Mouse (Mus musculus): Measurements from ENCODE around the gene Tff3. TPM values are rescaled to one million over a fixed set of nuclear protein-coding genes. Genes with fewer than 3 reads are reported as not detected.

The Tff3 gene
- polyA plus RNA-seq, 1 experiment: 1.1 TPM

GRCm38 (mm10) chr17:31119429-31119828, 10.0 kb downstream of the Tff3 start:
- no peak for TF ChIP-seq POLR2A (IDR thresholded peaks at IDR 0.05; ENCODE audit: borderline replicate concordance, extremely low read depth, insufficient read depth, insufficient read length, poor library complexity, severe bottlenecking)
- peak; percentile 95 for TF ChIP-seq CTCF (IDR thresholded peaks at IDR 0.05; ENCODE audit: borderline replicate concordance, extremely low read depth, insufficient read depth, insufficient read length)
- DNase-seq (ENCODE audit: low read depth): peak; percentile 86

- no peak for TF ChIP-seq POLR2A (IDR thresholded peaks at IDR 0.05; ENCODE audit: borderline replicate concordance, extremely low read depth, insufficient read depth, insufficient read length, poor library complexity, severe bottlenecking)
- TF ChIP-seq CTCF (IDR thresholded peaks at IDR 0.05; ENCODE audit: borderline replicate concordance, extremely low read depth, insufficient read depth, insufficient read length): no peak
- no peak for DNase-seq (ENCODE audit: low read depth)
These were observed 11.5 kb downstream of the Tff3 start for GRCm38 (mm10) chr17:31117946-31118345.

GRCm38 (mm10) chr17:31116063-31116462, 13.4 kb downstream of the Tff3 start:
- TF ChIP-seq POLR2A (IDR thresholded peaks at IDR 0.05; ENCODE audit: borderline replicate concordance, extremely low read depth, insufficient read depth, insufficient read length, poor library complexity, severe bottlenecking): no peak
- TF ChIP-seq CTCF (IDR thresholded peaks at IDR 0.05; ENCODE audit: borderline replicate concordance, extremely low read depth, insufficient read depth, insufficient read length): no peak
- DNase-seq (ENCODE audit: low read depth): no peak

- DNase-seq (ENCODE audit: low read depth): peak; percentile 69
- no peak for TF ChIP-seq CTCF (IDR thresholded peaks at IDR 0.05; ENCODE audit: borderline replicate concordance, extremely low read depth, insufficient read depth, insufficient read length)
- no peak for TF ChIP-seq POLR2A (IDR thresholded peaks at IDR 0.05; ENCODE audit: borderline replicate concordance, extremely low read depth, insufficient read depth, insufficient read length, poor library complexity, severe bottlenecking)
These were observed 16.1 kb downstream of the Tff3 start for GRCm38 (mm10) chr17:31113191-31113856.

GRCm38 (mm10) chr17:31108388-31108787, 21.1 kb downstream of the Tff3 start:
- TF ChIP-seq CTCF (IDR thresholded peaks at IDR 0.05; ENCODE audit: borderline replicate concordance, extremely low read depth, insufficient read depth, insufficient read length) (no peak), POLR2A (IDR thresholded peaks at IDR 0.05; ENCODE audit: borderline replicate concordance, extremely low read depth, insufficient read depth, insufficient read length, poor library complexity, severe bottlenecking) (no peak)
- no peak for DNase-seq (ENCODE audit: low read depth)

- DNase-seq (ENCODE audit: low read depth): no peak
- TF ChIP-seq POLR2A (IDR thresholded peaks at IDR 0.05; ENCODE audit: borderline replicate concordance, extremely low read depth, insufficient read depth, insufficient read length, poor library complexity, severe bottlenecking) (no peak), CTCF (IDR thresholded peaks at IDR 0.05; ENCODE audit: borderline replicate concordance, extremely low read depth, insufficient read depth, insufficient read length) (no peak)
These were observed 25.6 kb downstream of the Tff3 start for GRCm38 (mm10) chr17:31103823-31104222.

- DNase-seq (ENCODE audit: low read depth): no peak
- TF ChIP-seq POLR2A (IDR thresholded peaks at IDR 0.05; ENCODE audit: borderline replicate concordance, extremely low read depth, insufficient read depth, insufficient read length, poor library complexity, severe bottlenecking): no peak
- no peak for TF ChIP-seq CTCF (IDR thresholded peaks at IDR 0.05; ENCODE audit: borderline replicate concordance, extremely low read depth, insufficient read depth, insufficient read length)
These were observed 26.4 kb downstream of the Tff3 start for GRCm38 (mm10) chr17:31103007-31103570.

GRCm38 (mm10) chr17:31098788-31099187, 30.7 kb downstream of the Tff3 start:
- TF ChIP-seq CTCF (IDR thresholded peaks at IDR 0.05; ENCODE audit: borderline replicate concordance, extremely low read depth, insufficient read depth, insufficient read length) (no peak), POLR2A (IDR thresholded peaks at IDR 0.05; ENCODE audit: borderline replicate concordance, extremely low read depth, insufficient read depth, insufficient read length, poor library complexity, severe bottlenecking) (no peak)
- DNase-seq (ENCODE audit: low read depth): no peak

GRCm38 (mm10) chr17:31096893-31097292, 32.6 kb downstream of the Tff3 start:
- no peak for DNase-seq (ENCODE audit: low read depth)
- no peak for TF ChIP-seq POLR2A (IDR thresholded peaks at IDR 0.05; ENCODE audit: borderline replicate concordance, extremely low read depth, insufficient read depth, insufficient read length, poor library complexity, severe bottlenecking)
- no peak for TF ChIP-seq CTCF (IDR thresholded peaks at IDR 0.05; ENCODE audit: borderline replicate concordance, extremely low read depth, insufficient read depth, insufficient read length)

- DNase-seq (ENCODE audit: low read depth): no peak
- no peak for TF ChIP-seq CTCF (IDR thresholded peaks at IDR 0.05; ENCODE audit: borderline replicate concordance, extremely low read depth, insufficient read depth, insufficient read length)
- no peak for TF ChIP-seq POLR2A (IDR thresholded peaks at IDR 0.05; ENCODE audit: borderline replicate concordance, extremely low read depth, insufficient read depth, insufficient read length, poor library complexity, severe bottlenecking)
These were observed 33.9 kb downstream of the Tff3 start for GRCm38 (mm10) chr17:31095570-31095969.

- no peak for TF ChIP-seq CTCF (IDR thresholded peaks at IDR 0.05; ENCODE audit: borderline replicate concordance, extremely low read depth, insufficient read depth, insufficient read length)
- TF ChIP-seq POLR2A (IDR thresholded peaks at IDR 0.05; ENCODE audit: borderline replicate concordance, extremely low read depth, insufficient read depth, insufficient read length, poor library complexity, severe bottlenecking): no peak
- no peak for DNase-seq (ENCODE audit: low read depth)
These were observed 34.7 kb downstream of the Tff3 start for GRCm38 (mm10) chr17:31094781-31095180.
